Mouse (Mus musculus) gastrocnemius, adult 8-10 months (tissue): ENCODE results near the gene Jak3. TPM values are rescaled to one million over a fixed set of nuclear protein-coding genes. Genes with fewer than 3 reads are reported as not detected.
A peak's percentile ranks its signal among the peaks of the same experiment; 100 is the strongest.

Experiments used
- DNase-seq, 2 experiments: peaks; one replicate each; pipeline ENCODE4 v3.0.0; 2022; ENCODE audit warnings: low spot score in 2 of 2
- total RNA-seq, 4 experiments: library from RNA; stranded (reverse); gene quantifications; 2 replicates each; pipeline ENCODE4 v1.2.4; 2022

Jak3 gene
- total RNA-seq: 1 to 10 TPM; 1.4 to 2.0 (median 1.6) TPM

DNA sequence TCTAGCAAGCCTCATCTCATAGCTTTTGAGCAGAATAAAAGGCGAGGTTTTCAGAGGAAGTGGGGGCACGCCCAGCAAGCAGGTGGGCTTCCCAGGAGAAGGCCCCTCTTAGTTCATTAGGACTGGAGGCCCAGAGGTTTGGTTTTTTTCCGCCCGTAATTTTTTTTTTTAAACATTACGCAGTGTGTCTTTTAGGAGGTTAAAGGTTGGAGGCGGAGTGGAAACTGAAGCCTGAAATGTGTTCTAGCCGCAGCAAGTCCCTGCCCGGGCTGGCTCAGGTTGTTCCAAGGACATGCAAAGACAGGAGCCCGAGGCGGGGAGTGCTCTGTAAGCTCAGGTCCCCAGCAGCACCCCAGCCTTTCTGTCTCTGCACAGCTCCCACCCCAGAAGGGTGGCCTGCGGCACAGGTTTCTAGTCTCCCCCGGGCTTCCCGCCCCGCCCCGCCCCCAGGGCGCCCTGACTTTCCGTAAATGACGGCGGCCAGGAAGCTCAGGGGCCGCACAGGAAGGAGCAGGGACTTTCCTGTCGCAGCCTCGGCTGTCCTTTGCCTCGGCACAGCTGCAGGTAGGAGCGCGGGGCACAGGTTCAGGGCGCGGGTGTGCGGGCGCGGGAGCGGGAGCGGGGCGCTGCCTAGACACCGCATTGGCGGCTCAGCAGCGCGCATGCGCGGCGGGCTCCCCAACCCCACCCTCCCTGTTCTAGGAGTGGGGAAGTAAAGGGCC is at the start of gene Jak3:
TSS of gene Jak3 (plus strand) at position 277 of the 722 bp plus-strand sequence.
- DNase-seq: no peak

DNA sequence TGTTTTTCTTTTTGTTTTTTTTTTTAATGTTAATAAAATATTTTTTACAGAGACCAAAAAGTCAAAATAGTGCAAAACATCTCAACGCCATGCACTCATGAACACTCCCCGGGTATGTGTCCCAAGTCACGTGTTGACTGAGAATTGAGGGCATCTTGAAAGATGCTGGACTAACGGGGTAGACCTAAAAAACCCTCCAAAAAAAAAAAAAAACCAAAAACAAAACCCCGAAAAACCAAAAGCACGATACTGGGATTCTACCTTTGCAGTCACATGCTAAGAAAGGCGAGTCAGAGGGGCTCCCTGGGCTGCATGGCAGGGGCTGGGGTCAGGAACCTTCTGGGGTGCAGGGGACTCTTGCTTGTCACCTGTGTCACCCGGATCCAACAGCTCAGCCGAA is 49.3 kb upstream of the Jak3 start:
- DNase-seq: no peak

DNA sequence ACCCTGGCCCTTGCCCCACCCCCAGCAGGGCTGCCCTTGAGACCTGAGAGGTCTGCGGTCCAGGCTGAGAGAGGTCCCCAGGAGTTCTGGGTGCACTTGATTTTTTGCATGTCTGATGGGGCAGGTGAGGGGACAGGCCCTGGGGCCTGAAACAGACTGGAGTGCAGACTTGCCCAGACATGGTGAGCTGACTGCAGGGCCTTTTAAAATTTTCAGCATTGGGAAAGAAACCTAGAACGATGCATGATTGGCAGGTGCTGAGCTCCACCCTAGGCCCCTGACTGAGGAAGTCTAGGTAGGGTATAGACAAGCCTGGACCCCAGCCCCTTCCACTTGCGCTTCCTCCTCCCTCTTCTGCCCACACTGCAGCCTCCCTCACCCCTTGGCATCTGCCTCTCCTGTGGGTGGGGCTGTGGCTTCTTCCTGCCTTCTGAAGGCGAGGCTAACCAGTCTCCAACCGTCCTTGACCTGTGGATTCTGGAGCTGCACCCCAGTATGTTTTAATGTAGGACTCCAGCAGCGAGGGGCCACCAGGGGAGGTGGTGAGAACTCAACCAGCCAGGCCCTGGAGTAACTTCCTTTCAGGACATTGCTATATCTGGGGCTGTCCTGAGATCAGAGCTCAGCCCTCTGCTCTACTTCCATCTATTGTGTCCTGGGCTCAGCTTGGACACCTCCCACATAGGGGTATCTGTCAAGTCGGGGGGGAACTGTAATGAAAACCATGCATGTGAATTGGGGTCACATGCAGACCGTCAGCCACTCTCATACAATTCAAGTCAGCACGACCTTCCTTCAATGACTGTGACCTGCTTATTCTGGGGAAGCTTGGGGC is 48.6 kb upstream of the Jak3 start:
- no peak for DNase-seq

DNA sequence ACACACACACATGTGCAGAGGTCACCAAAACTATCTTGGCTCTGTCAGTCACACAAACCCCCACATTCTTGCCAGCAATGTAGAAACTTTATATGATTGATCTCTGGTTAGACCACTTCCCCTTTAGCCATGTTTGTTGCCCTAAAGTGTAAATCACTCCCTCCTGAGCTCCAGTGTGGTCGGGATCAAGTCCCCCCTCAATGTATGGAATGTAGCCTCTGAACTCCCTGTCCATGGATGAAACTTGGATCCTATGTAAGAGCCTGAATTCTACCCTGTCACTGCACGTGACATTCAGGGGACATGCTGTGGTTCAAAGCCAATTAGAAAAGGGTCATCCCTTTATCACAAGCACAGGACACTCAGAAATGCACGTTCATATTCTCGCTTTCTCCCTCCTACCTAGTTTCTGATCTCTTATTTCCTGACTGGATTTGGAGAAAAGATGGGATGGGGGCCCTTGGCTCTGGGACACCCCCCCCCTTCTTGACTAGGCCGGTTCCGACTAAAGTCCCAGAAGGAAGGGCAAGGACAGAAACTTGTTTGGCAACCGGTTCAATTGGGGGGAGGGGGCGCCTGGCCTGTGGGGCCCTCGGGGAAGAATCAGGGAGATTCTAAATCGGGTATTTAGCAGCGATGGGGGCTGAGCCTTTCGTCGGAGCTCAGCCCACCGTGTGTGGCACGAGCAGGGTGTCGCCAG is 47.5 kb upstream of the Jak3 start:
- DNase-seq: no peak

DNA sequence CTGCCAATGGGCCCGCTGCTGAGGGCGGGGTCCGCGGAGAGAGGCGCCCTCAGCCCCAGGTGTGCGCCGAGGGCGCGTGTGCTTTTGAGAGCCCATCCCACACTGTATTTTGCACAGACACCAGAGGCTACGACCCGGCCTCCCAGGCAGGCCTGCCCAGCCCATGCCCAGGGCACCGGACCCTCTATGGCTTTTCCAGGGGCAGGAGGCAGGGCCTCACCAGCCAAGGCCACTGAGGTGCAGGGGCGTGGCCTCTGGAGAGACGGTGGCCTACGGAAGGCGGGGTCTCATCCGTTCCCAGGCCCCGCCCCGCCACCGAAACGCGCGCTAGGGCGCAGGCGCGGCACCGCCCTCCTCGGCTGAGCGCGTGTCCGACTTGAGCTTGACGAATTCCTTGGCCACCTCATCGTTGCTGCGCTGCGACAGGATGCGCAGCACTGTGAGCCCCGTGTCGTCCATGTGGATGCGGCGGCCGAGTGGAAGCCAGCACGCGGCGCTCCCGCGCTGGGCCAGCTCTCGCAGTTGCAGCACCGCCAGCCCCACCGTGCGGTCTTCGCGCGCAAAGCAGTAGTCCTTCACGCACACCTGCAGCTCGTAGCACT is 46.9 kb upstream of the Jak3 start:
- peak; percentile 94 for DNase-seq

DNA sequence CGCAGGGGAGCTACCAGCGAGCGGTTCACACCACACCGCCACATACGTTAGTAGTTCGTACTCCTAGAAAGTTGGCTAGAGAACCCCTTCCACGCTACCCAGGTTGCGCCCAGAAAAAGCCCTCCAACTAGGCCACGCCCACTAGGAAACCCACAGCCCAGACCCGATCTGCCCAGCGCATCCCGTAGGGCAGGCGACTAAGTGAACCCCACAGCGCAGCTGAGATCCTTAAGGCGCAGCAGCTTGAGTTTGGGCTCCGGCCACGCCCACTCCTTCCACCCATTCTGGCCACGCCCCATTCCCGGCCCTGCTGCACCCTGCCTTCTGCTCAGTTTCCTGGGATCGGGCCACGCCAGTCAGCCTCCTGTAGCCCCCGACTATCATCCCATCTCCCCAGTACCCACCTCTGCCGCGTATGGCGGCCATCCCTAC is 46.3 kb upstream of the Jak3 start:
- peak; percentile 36 to 39 for DNase-seq

DNA sequence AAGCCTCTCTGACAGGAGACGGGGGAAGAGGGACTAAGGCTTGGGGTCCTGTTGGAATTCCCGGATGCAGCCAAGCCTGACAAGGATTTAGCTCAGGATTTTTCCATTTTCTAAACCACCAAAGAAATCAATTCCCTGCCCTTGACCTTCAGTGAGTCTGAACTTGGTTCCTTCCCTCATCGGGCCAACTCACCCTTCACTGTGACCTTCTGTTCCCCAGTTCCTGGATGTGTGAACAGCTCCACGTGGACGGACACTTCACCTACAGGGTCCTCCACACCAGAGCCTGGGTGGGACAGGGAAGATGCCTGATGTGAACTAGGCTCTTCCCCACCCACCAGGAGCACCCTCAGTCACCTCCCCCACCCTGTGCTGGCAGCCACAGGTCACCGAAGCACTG is 45.3 kb upstream of the Jak3 start:
- no peak for DNase-seq

DNA sequence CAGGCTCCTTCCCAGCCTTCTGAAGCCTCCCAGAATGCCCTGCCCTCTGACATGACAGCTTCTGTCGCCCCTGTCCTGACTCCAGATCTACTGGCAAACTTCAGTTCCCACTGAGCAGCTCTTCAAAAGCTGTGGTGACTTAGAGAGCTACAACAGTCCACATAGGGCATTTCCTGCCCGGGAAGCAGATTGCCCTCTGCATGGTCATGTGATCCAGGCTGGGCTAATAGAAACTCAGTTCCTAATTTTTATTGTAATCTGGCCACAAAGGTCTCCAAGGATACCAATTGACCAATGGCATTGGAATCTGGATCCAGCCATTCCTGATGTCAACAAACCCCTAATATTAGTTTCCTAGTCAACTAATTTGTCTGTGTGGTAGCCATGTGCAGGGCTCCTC is 44.2 kb upstream of the Jak3 start:
- no peak for DNase-seq

DNA sequence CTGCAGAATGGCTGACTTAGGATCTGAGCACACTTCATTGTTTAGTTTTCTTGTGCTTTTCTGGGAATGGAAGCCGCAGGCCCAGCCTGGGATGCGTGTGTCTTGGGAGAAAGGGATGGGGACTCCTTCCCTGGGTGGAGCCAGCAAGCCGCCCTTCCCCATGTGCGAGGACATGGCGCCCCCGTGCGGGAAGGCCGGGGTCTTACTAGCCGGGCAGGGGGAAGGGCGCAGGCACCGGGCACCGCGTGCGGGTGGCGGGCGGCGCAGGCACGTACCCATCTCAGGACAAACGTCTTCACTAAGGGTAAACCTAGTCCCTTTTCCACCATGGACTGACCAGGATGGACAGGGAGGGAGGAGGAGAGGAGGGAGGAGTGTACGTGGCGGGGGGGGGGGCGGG is 42.9 kb upstream of the Jak3 start:
- DNase-seq: peak; percentile 46 to 61

DNA sequence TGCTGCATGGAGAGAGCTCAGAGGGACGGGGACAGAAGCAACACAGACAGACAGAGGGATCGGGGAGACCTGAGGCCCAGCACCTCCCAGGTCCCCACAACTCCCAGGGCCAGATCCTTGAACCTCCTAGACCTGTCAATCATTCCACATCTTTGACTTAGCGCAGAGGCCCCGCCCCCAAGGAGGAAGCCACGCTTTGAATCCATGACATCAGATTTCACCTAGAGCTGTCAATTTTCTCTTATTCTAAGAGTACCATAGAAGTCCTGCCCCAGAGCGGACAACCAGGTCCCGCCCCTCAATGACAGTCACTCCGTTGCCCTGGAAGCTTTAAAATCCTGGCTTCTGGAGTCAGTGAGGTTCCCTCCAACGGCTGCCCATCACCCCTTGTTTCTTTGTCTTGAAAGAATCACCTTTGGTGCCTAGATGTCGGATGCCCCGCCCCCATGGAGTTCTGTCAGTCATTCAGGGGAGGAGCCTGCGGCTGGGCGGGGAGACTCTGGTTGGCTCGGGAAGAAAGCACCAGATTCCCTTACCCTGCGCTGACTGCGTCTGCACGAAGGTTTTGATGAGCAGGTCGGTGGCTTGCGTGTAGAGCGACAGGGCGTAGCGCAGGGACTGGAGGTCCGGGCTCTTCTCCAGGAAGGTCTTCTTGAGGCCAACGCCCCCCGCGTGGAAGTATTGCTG is 42.0 kb upstream of the Jak3 start:
- DNase-seq: peak; percentile 27 to 35

DNA sequence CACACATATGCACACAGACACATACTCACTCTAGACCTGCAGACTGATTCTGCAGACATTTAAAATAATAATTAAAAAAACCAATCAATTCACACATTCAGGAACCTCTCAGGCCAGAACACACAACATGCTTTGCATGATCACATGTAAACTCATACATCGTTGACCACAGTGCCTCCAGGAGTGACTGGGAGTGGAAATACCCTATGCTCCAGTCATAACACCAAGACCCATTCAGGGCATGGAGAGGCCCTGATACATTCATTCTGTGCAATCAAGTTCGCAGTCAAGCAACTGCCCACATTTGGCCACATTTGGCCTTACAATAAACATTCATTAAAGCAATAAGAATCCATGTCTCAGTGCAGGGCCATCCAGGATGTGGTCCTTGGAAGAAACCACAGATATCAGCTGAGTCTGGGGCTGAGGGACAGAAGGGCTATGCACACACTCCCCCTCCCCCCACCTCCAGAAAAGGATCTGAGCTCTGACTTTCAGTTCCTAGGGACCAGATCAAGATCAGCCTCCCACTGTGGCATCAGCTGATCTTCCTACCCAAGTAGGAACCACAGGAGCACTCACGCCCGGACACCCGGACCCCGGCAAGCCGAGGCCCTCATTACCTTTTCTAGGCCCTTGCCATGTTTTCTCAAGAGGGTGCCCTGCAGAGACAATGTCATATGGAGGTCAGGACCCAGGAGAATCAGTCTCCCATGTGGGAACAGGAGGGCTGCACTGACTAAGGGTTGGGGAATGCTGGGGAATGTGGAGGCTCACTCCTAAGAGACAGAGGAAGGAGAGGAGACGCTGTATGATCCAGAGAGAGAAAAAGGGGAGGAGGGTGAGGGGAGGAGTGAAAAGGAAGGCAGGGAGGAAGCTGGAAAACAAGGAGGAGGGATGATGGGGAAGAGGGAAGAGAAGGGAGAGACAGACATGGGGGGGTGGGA is 38.7 kb upstream of the Jak3 start:
- no peak for DNase-seq

DNA sequence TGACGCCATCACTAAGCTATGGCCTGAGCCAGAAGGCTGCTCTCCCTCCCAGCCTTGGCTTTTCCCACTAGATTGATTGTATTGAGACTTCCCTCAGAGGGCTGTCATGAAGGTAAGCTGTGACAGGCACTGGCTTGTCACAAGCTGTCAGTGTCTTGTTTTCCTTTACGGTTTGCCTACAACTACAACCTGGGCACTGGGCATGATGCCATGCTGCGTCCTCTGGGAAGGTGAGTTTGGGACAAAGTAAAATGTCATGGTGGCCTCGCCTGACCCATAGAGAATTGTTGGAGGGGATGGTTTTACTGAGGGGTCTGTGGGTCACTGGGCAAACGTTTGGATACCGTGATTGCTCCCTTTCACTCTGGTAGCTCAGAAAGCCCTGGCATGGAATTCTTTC is 37.8 kb upstream of the Jak3 start:
- DNase-seq: no peak

DNA sequence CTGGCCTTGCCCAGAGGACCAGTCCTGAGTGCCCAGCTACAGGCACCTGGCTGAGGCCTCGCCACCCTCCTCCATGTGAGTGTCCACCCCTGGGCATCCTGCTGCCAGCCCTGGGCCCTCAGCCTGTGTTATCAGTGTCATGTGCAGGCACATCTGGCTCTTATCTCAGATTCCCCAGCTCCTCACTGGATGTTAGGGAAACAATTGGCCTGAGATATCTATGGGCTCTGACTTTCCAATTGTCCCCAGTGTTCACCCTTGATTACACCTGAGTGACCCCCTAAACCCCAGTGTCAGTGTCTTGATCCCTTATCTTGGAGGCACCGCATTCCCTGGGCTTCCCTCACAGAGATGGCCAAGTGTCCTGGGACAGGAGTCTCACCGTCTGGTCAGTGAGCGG is 36.8 kb upstream of the Jak3 start:
- no peak for DNase-seq

DNA sequence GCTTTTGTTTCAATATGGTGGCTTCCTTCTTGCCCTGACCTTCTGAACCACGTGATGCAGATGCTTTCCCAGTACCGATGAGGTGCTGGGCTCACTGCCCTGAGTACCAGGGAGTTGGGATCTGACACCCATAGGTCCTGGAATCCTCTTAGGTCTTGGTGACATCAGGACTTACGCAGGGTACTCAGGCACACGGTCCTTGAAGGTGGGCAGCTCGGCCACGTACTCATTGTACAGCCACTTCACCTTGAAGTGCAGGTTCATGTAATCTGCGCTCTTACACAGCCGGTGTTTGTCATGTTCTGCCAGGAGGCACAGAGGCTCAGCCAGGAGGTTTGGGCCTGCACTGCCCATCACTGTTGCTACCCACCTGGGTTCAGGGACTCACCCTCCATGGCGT is 30.6 kb upstream of the Jak3 start:
- no peak for DNase-seq

DNA sequence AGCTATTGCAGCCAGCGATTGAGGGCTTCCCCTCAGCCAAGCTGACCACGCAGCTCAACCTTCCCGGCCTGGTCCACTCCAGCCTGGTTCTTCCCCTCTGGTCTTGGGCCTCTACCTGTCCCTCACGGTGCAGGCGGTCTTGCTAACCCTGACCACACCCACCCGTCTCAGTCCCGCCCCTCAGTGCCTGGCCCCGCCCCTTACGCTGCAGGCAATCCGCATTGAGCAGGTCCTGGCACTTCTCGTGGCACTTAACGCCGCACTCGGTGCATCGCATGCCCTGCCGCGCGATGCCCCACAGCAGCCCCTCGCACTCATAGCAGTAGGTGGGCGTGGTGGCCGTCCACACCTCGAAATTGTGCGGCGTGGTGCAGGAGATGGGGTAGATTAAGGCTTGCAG is 21.5 kb upstream of the Jak3 start:
- DNase-seq: no peak

DNA sequence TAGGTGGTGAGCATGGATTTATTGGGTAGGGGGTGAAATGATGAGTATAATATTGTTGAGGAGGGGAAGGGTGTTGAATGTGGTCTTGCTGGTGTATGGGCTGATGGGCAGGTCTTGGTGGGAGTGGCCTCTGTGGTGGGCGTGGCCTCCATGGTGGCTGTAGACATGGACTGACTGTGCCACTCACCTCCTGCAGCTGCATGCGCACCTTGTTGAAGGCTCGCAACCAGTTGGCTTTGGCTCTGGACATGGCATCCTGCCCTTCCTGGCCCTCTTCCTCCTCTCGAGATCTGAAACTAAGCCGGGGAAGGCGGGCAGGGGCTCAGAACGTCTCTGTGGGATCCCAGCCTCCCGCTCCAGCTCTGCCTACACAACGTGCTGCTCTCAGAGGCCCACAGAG is 18.3 kb upstream of the Jak3 start:
- DNase-seq: no peak

DNA sequence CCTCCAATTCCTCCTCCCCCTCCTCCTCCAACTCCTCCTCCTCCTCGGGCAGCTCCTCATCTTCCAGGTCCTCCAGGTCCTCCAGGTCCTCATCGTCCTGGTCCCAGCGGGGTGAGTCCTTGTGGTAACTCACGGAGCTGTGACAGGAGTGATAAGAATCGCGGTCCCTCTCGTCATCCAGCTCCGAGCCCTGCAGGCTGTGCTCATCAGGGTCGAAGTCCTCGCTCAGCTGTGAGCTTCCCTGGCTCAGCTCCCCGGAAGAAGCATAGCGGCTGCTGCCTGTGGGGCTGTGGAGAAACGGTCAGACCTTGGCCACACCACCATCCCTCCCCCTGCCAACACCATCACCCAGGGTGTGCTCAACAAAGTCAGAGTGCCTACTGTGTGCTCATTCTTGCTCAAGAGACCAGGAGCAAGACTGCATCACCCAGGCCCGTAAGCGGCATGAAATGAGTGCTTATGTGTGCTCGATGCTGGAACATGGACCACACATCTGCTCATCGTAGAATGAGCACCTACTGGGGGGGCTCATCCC is 17.5 kb upstream of the Jak3 start:
- DNase-seq: no peak

DNA sequence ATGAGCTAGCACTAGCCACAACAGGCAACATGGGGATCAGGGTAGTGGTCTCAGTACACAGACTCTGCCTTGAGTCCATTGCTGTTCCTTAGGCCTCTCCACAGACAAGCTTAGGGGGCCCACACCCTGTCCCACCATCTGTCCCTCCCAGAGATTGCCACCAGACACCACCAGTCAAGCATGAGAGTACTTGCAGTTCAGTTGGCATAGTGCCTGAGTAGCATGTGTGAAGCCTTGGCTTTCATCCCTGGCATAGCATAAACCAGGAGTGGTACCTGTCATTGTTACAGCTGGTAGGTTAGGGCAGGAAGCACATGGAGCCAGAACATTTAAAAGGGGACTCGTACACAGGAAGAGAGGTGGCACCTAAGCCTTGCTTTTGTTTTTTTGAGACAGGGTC is 16.3 kb upstream of the Jak3 start:
- DNase-seq: no peak

DNA sequence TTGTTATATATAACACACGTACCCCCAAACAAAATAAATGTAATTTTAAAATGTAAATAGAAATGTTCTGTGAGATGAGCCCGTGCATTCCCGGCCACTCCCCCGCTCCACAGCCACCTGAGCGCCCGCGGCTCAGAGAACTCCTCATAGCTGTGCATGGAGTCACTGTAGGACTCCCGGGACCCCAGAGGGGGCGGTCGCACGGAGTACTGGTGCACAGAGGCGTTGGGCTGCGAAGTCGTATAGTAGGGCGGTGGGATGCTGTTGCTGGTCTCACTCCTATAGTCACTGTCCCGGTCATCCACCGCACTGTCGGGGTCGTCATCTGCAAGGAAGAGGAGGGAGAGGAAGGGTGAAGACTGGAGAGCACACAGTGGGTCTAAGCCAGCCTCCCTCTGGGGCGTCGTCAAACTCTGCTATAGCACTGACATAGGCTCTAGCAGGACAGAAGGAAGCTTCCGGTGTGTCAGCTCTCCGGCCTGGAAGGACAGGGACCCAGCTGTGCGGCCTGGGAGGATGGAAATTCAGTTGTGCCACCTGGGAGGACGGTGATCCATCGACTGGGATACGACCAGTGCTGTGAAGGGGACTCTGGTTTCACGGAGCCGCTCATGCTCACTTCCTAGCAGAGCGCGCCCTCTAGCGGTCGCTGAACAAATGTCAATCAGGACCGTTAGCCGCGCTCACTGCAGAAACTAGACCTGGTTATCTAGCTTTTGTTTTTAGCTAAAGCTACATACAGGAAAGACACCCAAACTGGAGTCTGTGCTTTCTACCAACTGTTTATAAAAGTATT is 15.6 kb upstream of the Jak3 start:
- peak; percentile 58 to 59 for DNase-seq
